Mouse (Mus musculus) gastrocnemius, postnatal 14 days (tissue): ENCODE measurements around the gene 3110082I17Rik. TPM values are rescaled to one million over a fixed set of nuclear protein-coding genes. Genes with fewer than 3 reads are reported as not detected.

Experiments used
- DNase-seq: peaks from one replicate; pipeline ENCODE4 v3.0.0; 2021; ENCODE audit warnings: mixed read lengths
- intact Hi-C: fragments of 180-260 bp; cut with DNase I; formaldehyde crosslinking; loops from one replicate; pipeline ENCODE4 v1.15.1; 2025; ENCODE audit warnings: low total_unique reads
- total RNA-seq, 2 experiments: library from RNA; stranded (reverse); gene quantifications; 2 replicates each; pipeline ENCODE4 v1.2.3; 2021

3110082I17Rik gene
- total RNA-seq, 2 experiments from 2014 or later, result 9.2 TPM

GRCm38 (mm10) chr5:139464874-139465273 is 4.5 kb upstream of the 3110082I17Rik start:
- intact Hi-C loops, result loop anchor here (5.0 kb wide), 2 partner anchors 53 to 103 kb away; no protein-coding TSS in a partner anchor
- DNase-seq, result no peak

GRCm38 (mm10) chr5:139459938-139460337 is 389 bp downstream of the 3110082I17Rik start:
- intact Hi-C loops, result loop anchor here (5.0 kb wide), 1 partner anchor 48 kb away; no protein-coding TSS in a partner anchor
- no peak for DNase-seq

GRCm38 (mm10) chr5:139457241-139457640 is 3.1 kb downstream of the 3110082I17Rik start:
- intact Hi-C loops, result no loop called here

GRCm38 (mm10) chr5:139455166-139455565 is 5.2 kb downstream of the 3110082I17Rik start:
- intact Hi-C loops, result no loop called here
- no peak for DNase-seq

More at GRCm38 (mm10) chr5:139457241-139457640, 3.1 kb downstream of the 3110082I17Rik start:
- DNase-seq, result no peak

- no peak for DNase-seq
- intact Hi-C loops, result no loop called here
Observed at GRCm38 (mm10) chr5:139453031-139453430, 7.3 kb downstream of the 3110082I17Rik start.

- DNase-seq, result no peak
- intact Hi-C loops, result no loop called here
Observed at GRCm38 (mm10) chr5:139449926-139450325, 10.4 kb downstream of the 3110082I17Rik start.

- DNase-seq, result no peak
- intact Hi-C loops, result no loop called here
Observed at GRCm38 (mm10) chr5:139449161-139449791, 11.1 kb downstream of the 3110082I17Rik start.

- intact Hi-C loops, result no loop called here
Observed at GRCm38 (mm10) chr5:139448025-139448424, 12.3 kb downstream of the 3110082I17Rik start.

GRCm38 (mm10) chr5:139445258-139445657 is 15.1 kb downstream of the 3110082I17Rik start:
- intact Hi-C loops, result no loop called here
- no peak for DNase-seq

More at GRCm38 (mm10) chr5:139448025-139448424, 12.3 kb downstream of the 3110082I17Rik start:
- no peak for DNase-seq

GRCm38 (mm10) chr5:139442962-139443361 is 17.4 kb downstream of the 3110082I17Rik start:
- no peak for DNase-seq
- intact Hi-C loops, result no loop called here

GRCm38 (mm10) chr5:139442428-139442827 is 17.9 kb downstream of the 3110082I17Rik start:
- intact Hi-C loops, result no loop called here
- DNase-seq, result no peak

- intact Hi-C loops, result no loop called here
- no peak for DNase-seq
Observed at GRCm38 (mm10) chr5:139441726-139442018, 18.7 kb downstream of the 3110082I17Rik start.

- DNase-seq, result no peak
- intact Hi-C loops, result no loop called here
Observed at GRCm38 (mm10) chr5:139440926-139441725, 19.2 kb downstream of the 3110082I17Rik start.

- peak; percentile 49 for DNase-seq
- intact Hi-C loops, result no loop called here
Observed at GRCm38 (mm10) chr5:139440451-139440850, 19.9 kb downstream of the 3110082I17Rik start.

- intact Hi-C loops, result no loop called here
- no peak for DNase-seq
Observed at GRCm38 (mm10) chr5:139438440-139438839, 21.9 kb downstream of the 3110082I17Rik start.

GRCm38 (mm10) chr5:139437769-139438168 is 22.6 kb downstream of the 3110082I17Rik start:
- DNase-seq, result no peak
- intact Hi-C loops, result no loop called here

- DNase-seq, result peak; percentile 39
- intact Hi-C loops, result no loop called here
Observed at GRCm38 (mm10) chr5:139434940-139435339, 25.4 kb downstream of the 3110082I17Rik start.

- intact Hi-C loops, result no loop called here
- DNase-seq, result no peak
Observed at GRCm38 (mm10) chr5:139433842-139434568, 26.3 kb downstream of the 3110082I17Rik start.

- no peak for DNase-seq
- intact Hi-C loops, result no loop called here
Observed at GRCm38 (mm10) chr5:139432747-139433508, 27.4 kb downstream of the 3110082I17Rik start.
